Mouse (Mus musculus): Measurements from ENCODE around the gene Zan.

The Zan gene

DNA sequence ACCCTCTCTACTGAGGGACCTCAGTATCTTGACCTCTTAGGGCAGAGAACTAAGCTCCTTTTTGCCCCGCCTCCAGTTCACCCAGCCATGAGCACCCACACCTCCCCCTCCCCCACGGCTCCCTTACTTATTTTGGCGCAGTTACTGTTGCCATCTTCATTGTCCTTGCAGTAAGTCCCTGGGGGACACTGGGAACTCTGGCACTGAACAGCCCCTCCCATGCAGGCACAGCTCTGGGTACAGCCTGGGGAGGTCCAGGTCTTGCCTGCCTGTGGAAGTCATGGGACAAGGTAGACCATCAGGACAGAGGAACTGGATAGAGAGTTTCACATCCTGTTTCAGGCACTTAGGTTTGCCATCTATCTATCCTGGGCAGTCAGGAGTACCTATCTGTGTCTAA is 66.8 kb downstream of the Zan start:
- no peak for DNase-seq

GRCm38 (mm10) chr5:137409451-137409850 is 67.4 kb downstream of the Zan start:
- DNase-seq, result no peak

DNA sequence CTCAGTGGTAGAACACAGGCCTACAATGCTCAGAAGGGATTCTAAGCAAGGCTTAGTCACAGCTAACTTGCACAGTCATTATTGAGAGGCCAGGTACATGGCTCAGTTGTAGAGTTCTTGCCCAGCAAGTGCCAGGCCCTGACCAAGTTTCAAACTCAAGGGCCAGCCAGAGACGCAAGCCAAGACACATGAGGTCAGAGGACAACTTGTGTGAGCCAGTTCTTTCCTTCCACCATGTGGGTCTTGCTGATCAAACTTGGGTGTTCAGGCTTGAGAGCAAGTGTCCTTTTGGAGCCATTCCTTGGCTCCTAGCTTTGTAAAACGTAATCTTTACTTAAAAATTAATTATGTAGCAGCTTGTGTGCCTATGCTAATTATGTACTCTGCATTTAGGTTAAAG is 72.8 kb downstream of the Zan start:
- DNase-seq, result no peak

- no peak for DNase-seq
Observed at GRCm38 (mm10) chr5:137394456-137394855, 82.4 kb downstream of the Zan start.

DNA sequence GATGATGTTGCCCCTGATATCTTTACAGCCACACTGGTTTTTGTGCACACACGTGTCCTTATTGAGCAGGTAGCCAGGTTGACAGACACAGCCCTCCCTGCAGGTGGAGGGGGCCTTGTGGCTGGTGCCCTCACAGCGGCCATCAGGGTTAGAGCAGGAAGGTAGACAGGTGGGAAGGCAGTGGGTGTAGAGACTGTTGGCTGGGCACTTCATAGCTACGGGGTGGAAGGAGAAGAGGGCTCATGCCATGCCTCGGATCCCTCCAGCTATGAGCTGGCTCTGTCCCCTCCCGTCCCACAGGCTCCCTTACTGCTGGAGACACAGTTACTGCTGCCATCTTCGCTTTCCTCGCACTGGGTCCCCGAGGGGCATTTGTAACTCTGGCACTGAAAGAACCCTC is 85.2 kb downstream of the Zan start:
- DNase-seq, result no peak

DNA sequence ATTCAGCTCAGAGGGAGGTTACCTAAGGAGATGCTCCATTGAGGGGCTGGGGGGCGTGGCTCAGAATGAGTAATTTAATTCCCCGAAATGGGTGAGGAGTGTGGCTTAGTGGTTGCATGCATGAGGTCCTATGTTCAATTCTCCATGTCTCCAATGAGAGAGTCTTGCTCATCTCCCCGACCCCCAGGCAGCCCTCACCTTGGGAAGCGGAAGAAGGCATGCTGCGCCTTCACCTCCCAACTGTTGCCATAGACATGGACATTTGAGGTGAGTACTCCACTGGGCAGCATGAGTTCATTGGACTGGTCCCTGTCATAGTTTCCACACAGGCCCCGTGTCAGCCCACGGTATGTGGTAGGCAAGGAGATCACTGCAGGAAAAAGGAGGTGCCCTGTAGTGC is 90.2 kb downstream of the Zan start:
- DNase-seq, result no peak

GRCm38 (mm10) chr5:137383441-137383840 is 93.4 kb downstream of the Zan start:
- no peak for DNase-seq

DNA sequence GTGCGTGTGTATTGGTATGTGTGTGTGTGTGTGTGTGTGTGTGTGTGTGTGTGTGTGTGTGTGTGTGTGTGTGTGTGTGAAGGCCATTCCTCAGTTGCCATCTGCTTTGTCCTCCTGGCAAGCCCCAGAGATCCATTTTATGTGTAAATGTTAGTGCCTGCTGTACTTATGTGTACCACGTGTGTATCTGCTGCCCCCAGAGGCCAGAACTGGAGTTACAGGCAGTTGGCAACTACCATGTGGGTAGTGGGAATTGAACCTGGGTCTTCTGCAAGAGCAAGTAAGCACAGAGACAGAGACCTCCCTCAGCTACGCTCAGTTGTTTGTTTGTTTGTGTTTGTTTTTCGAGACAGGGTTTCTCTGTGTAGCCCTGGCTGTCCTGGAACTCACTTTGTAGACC is 95.7 kb downstream of the Zan start:
- DNase-seq, result peak; percentile 75

DNA sequence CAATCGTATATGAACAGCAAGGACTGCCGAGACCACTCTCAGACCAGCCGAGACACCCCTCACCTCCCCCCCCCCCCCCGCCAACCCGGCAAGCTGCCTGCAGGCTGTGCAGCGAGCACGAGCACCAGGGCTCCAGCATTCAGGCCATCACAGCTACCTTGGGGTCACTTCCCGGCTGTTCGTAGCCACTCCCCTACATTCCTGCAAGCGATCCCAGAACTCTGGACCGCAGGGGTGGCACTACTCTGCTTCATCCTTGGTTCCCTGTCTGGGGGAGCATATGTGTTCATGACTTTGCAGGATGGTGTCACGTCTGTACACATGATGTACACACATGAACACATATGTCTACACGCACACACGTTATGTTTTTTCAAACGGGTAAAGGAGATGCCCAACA is 99.3 kb downstream of the Zan start:
- peak; percentile 30 for DNase-seq

GRCm38 (mm10) chr5:137377176-137377575 is 99.7 kb downstream of the Zan start:
- DNase-seq, result peak; percentile 30

GRCm38 (mm10) chr5:137376722-137377121 is 100.1 kb downstream of the Zan start:
- peak; percentile 47 for DNase-seq

DNA sequence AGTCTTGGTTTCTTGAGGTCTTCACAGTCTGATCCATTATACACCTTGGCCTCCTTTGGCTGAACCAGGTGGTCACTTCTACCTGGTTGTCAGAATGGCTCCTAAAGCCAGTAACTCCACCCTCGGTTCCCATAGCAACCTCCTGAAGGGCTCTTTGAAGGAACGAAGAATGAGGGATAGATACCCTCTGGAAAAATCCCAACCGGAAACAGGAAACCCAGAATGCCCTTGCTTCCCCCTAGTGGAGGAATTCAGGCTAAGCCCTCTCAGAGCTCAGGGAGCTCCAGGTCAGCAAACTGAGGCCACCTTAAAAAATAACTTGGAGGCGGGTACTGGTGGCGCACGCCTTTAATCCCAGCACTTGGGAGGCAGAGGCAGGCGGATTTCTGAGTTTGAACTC is 100.7 kb downstream of the Zan start:
- DNase-seq, result peak; percentile 66

DNA sequence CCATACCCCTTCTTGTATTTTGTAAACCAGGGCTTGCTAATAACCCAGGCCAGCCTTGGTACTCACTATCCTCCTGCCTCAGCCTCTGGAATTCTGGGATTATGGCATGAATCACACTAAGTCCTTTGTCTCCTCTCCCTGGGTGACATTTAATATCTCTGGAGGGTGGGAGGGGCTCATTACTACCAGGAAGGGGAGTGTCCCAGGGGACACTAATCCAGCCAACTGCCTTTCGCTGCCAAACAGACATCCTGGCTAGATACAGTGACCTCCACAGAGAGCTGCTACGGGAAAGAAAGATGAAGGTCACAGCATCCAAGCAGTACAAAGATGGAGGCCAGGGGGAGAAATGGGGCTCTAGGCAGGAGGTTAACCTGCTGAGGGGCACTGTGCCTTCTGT is 101.2 kb downstream of the Zan start:
- peak; percentile 39 for DNase-seq

DNA sequence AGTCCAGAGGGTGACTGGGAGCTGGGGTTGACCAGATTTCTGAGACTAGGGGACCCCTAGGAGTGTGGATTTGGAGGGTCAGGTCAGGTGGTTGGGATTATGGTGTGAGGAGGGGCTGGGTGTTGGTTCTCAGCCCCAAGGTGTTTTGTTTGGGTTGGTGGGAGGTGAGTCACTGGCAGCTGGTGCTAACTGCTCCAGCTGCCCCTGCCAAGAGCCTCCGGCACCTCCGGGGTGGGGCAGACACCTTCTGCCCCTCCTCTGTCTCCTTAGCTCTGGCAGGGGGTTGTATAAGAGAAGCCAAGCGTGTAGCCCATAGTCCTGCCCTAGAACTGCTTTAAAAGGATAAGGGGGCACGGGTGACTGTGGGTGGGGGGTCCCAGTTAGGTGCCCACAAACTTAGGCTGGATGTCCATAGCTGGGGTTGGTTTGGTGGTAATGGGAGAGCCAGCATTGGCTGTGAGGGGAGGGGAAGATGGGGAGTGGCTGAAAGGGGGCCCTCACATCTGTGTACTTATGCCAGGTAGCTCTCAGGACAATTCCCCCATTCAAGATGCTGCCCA is 102.3 kb downstream of the Zan start:
- DNase-seq, result no peak

- DNase-seq, result no peak
Observed at GRCm38 (mm10) chr5:137373371-137373950, 103.4 kb downstream of the Zan start.

- DNase-seq, result no peak
Observed at GRCm38 (mm10) chr5:137369665-137370064, 107.2 kb downstream of the Zan start.

GRCm38 (mm10) chr5:137358382-137358781 is 118.5 kb downstream of the Zan start:
- DNase-seq, result no peak

DNA sequence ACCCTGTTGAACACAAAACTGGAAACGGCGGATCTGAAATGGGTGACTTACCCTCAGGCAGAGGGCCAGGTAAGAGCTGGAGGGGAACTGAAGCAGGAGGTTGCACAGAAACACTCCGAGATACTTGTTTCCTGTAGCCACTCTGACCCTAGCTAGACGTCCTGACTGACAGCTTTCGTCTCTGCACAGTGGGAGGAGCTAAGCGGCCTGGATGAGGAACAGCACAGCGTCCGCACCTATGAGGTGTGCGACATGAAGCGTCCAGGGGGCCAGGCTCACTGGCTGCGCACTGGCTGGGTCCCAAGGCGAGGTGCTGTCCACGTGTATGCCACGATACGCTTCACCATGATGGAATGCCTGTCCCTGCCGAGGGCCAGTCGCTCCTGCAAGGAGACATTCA is 122.8 kb downstream of the Zan start:
- no peak for DNase-seq

DNA sequence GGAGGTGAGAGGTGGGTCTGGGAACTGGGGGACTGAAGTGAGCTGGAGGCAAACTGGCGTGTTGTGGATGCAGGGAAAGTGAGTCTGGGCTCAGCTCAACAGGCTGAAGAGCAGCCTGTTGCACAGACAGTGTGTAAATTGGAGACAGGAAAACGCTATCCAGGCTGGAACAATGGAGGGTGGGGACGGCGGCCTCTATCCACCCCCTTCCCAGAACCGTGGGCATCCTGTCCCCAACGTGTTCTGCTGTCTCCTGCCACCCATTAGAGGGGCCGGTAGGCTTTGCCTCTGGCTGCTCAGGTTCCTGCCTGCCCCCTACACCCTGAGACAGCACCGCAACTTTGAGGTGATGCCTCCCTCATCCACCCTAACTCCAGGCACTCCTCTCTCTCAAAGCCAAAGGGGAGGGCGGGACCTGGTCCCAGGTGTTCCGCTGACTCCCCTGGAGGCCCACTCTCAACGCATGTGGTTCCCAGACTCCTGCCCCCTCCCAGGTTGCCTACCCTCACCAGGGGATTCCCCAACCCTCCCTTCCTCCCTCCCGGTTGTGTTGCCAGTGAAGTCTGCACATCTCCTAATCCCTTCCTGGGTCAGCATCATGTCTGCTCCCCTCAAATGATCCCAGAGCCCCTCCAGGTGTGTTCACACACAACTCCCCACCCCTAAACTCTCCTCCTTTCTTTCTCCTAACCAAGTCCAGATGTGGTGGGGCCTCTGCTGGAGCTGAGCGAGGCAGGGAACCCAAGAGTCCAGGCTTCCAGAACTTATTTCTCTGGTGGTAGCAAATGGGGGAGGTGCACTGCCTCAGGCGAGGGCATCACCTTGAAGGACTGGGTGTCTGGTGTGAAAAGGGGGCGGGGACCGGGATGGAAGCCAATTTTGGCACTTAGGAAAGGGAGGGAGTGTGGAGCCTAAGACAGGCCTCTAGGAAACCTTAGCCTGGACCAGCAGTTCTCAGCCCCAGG is 124.6 kb downstream of the Zan start:
- peak; percentile 38 for DNase-seq

DNA sequence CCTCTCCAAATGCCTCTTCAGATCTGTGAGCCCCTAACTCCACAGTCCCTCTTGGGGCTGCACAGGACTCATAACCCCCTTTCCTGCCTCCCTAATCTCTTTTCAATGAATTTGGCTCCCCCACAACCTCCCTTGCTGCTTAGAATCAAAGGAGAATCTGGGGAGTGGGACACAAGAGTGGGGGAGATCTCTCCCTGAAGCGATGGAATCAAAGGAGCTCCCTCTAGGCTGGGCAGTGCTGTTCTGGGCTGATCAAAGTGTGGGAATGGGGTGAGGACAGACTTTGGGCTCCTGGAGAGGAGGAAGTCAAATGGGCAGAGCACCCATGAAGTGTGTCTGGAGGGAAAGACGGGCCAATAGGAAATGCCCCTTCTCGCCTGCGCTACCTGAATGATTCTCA is 125.5 kb downstream of the Zan start:
- peak; percentile 10 for DNase-seq

GRCm38 (mm10) chr5:137351058-137351380 is 125.8 kb downstream of the Zan start:
- DNase-seq, result no peak

GRCm38 (mm10) chr5:137350205-137351057 is 126.4 kb downstream of the Zan start:
- peak; percentile 7 for DNase-seq
